Mouse (Mus musculus): ENCODE results near the gene Sema3g. TPM values are rescaled to one million over a fixed set of nuclear protein-coding genes. Genes with fewer than 3 reads are reported as not detected.

The Sema3g gene
- total and polyA plus RNA-seq, 3 experiments: 0.04 to 0.25 TPM; not detected in 1

GRCm38 (mm10) chr14:31184195-31184594, 33.5 kb upstream of the Sema3g start:
- TF ChIP-seq MXI1 (IDR thresholded peaks at IDR 0.05; ENCODE audit: low read depth, low read length) (no peak), RAD21 (IDR thresholded peaks at IDR 0.05; ENCODE audit: low read depth, low read length) (no peak), ZC3H11A (IDR thresholded peaks at IDR 0.05; ENCODE audit: low read depth, low read length) (no peak), MYC (IDR thresholded peaks at IDR 0.05; ENCODE audit: low read depth, low read length) (no peak), USF2 (IDR thresholded peaks at IDR 0.05; ENCODE audit: borderline replicate concordance in 1 of 2, insufficient read depth in 1 of 2, low read depth in 1 of 2, low read length in 2 of 2) (no peak), ZMIZ1 (IDR thresholded peaks at IDR 0.05; ENCODE audit: low read depth, low read length) (no peak), GABPA (IDR thresholded peaks at IDR 0.05; ENCODE audit: low read depth, low read length) (no peak), TAL1 (IDR thresholded peaks at IDR 0.05; ENCODE audit: low read length) (no peak), MYB (IDR thresholded peaks at IDR 0.05; ENCODE audit: low read depth, low read length) (no peak), GATA1 (IDR thresholded peaks at IDR 0.05; ENCODE audit: low read depth, low read length) (no peak), NRF1 (IDR thresholded peaks at IDR 0.05; ENCODE audit: insufficient read depth, low read depth, low read length, poor library complexity, severe bottlenecking) (no peak), NELFE (IDR thresholded peaks at IDR 0.05; ENCODE audit: low read depth, low read length) (no peak), MAZ (IDR thresholded peaks at IDR 0.05; ENCODE audit: low read depth, low read length) (no peak), USF1 (IDR thresholded peaks at IDR 0.05; ENCODE audit: low read depth, low read length) (no peak), HCFC1 (IDR thresholded peaks at IDR 0.05; ENCODE audit: low read depth, low read length) (no peak), KAT2A (conservative IDR thresholded peaks at IDR 0.05; ENCODE audit: low read depth, low read length) (no peak), TCF12 (IDR thresholded peaks at IDR 0.05; ENCODE audit: low read depth, low read length) (no peak)
- Histone ChIP-seq H3K9ac (ENCODE audit: control insufficient read depth, low read depth, low read length, poor library complexity, severe bottlenecking) (no peak overlapping the region), H3K27ac (ENCODE audit: control insufficient read depth, low read depth, low read length) (no peak overlapping the region), H3K27me3 (ENCODE audit: control insufficient read depth in 1 of 2, insufficient read depth in 2 of 2, low read length in 2 of 2) (no peaks in the 10 kb centered on the region), H3K4me3 (ENCODE audit: control insufficient read depth in 1 of 2, insufficient read depth in 1 of 2, low read depth in 2 of 2, low read length in 2 of 2) (no peak overlapping the region), H3K4me1 (ENCODE audit: control insufficient read depth in 1 of 2, insufficient read depth in 2 of 2, low read length in 2 of 2) (no peaks in the 10 kb centered on the region), H3K36me3 (ENCODE audit: control insufficient read depth in 1 of 2, insufficient read depth in 2 of 2, low read length in 2 of 2) (peaks cover 0 to 28% of the 10 kb centered on the region in 2 experiments; a peak in 2 of 4 replicates), H3K9me3 (replicated peaks; ENCODE audit: insufficient read depth, low read length) (no peaks in the 10 kb centered on the region), H3K79me2 (ENCODE audit: control insufficient read depth, insufficient read depth, low read length, poor library complexity) (no peaks in the 10 kb centered on the region)
- DNase-seq (ENCODE audit: low read depth, low spot score): no peak

- Histone ChIP-seq H3K27ac (ENCODE audit: control insufficient read depth, low read depth, low read length) (no peak overlapping the region), H3K9me3 (replicated peaks; ENCODE audit: insufficient read depth, low read length) (no peaks in the 10 kb centered on the region), H3K27me3 (ENCODE audit: control insufficient read depth in 1 of 2, insufficient read depth in 2 of 2, low read length in 2 of 2) (no peaks in the 10 kb centered on the region), H3K36me3 (ENCODE audit: control insufficient read depth in 1 of 2, insufficient read depth in 2 of 2, low read length in 2 of 2) (peaks cover 0 to 30% of the 10 kb centered on the region in 2 experiments; a peak in 2 of 4 replicates), H3K4me1 (ENCODE audit: control insufficient read depth in 1 of 2, insufficient read depth in 2 of 2, low read length in 2 of 2) (no peaks in the 10 kb centered on the region), H3K4me3 (ENCODE audit: control insufficient read depth in 1 of 2, insufficient read depth in 1 of 2, low read depth in 2 of 2, low read length in 2 of 2) (no peak overlapping the region), H3K79me2 (ENCODE audit: control insufficient read depth, insufficient read depth, low read length, poor library complexity) (no peaks in the 10 kb centered on the region), H3K9ac (ENCODE audit: control insufficient read depth, low read depth, low read length, poor library complexity, severe bottlenecking) (no peak overlapping the region)
- TF ChIP-seq CTCF (IDR thresholded peaks at IDR 0.05 in 2 of 3, conservative IDR thresholded peaks at IDR 0.05 in 1 of 3; ENCODE audit: control insufficient read depth in 1 of 3, insufficient read depth in 1 of 3, low read depth in 2 of 3, low read length in 3 of 3, poor library complexity in 1 of 3, severe bottlenecking in 1 of 3) (no peak), NRF1 (IDR thresholded peaks at IDR 0.05; ENCODE audit: insufficient read depth, low read depth, low read length, poor library complexity, severe bottlenecking) (no peak), ZNF384 (IDR thresholded peaks at IDR 0.05; ENCODE audit: low read depth, low read length) (no peak), BHLHE40 (IDR thresholded peaks at IDR 0.05; ENCODE audit: borderline replicate concordance, low read depth, low read length) (no peak), HCFC1 (IDR thresholded peaks at IDR 0.05; ENCODE audit: low read depth, low read length) (no peak), TBP (IDR thresholded peaks at IDR 0.05; ENCODE audit: low read depth, low read length) (no peak), USF1 (IDR thresholded peaks at IDR 0.05; ENCODE audit: low read depth, low read length) (no peak), TAL1 (IDR thresholded peaks at IDR 0.05; ENCODE audit: low read length) (no peak), JUND (IDR thresholded peaks at IDR 0.05; ENCODE audit: low read depth, low read length) (no peak), MAX (IDR thresholded peaks at IDR 0.05; ENCODE audit: low read length) (no peak), TCF12 (IDR thresholded peaks at IDR 0.05; ENCODE audit: low read depth, low read length) (no peak), RCOR1 (IDR thresholded peaks at IDR 0.05; ENCODE audit: low read depth, low read length) (no peak), POLR2AphosphoS2 (IDR thresholded peaks at IDR 0.05; ENCODE audit: low read length) (no peak), GABPA (IDR thresholded peaks at IDR 0.05; ENCODE audit: low read depth, low read length) (no peak), SIN3A (IDR thresholded peaks at IDR 0.05; ENCODE audit: low read length) (no peak)
- no peak for DNase-seq (ENCODE audit: low read depth, low spot score)
These were observed 31.0 kb upstream of the Sema3g start for GRCm38 (mm10) chr14:31186656-31187055.
